Mouse (Mus musculus) neural tube, embryonic 14.5 days (tissue): ENCODE results near the gene M6pr. TPM values are rescaled to one million over a fixed set of nuclear protein-coding genes. Genes with fewer than 3 reads are reported as not detected.

Experiments
- ATAC-seq: fragments of 200-750 bp; cut with Nextera tagmentation; 2 replicates; pipeline ENCODE4 v1.8.0; 2017; ENCODE audit warnings: low read depth, mild to moderate bottlenecking, moderate TSS enrichment, moderate library complexity
- H3K27ac ChIP-seq: fragments of 300-500 bp; sonication (generic); 2 replicates; pipeline ENCODE4 v1.5.1; 2014; ENCODE audit warnings: low read depth, mild to moderate bottlenecking, control low read depth, low read length, moderate library complexity, mixed read lengths
- H3K27me3 ChIP-seq: fragments of 300-500 bp; sonication (generic); 2 replicates; pipeline ENCODE4 v1.6.1; 2014; ENCODE audit warnings: low read length; ENCODE audit not compliant: control insufficient read depth, insufficient read depth
- H3K36me3 ChIP-seq: fragments of 300-500 bp; sonication (generic); 2 replicates; pipeline ENCODE4 v1.6.1; 2014; ENCODE audit warnings: low read length, mixed read lengths; ENCODE audit not compliant: control insufficient read depth, insufficient read depth
- H3K4me1 ChIP-seq: fragments of 300-500 bp; sonication (generic); 2 replicates; pipeline ENCODE4 v1.6.1; 2014; ENCODE audit warnings: low read length; ENCODE audit not compliant: control insufficient read depth, insufficient read depth
- H3K4me2 ChIP-seq: fragments of 300-500 bp; sonication (generic); 2 replicates; pipeline ENCODE4 v1.6.1; 2014; ENCODE audit warnings: mild to moderate bottlenecking, low read depth, low read length, control low read depth
- H3K4me3 ChIP-seq: fragments of 300-500 bp; sonication (generic); 2 replicates; pipeline ENCODE4 v1.5.1; 2014; ENCODE audit warnings: low read depth, low read length, control low read depth, mixed read lengths
- H3K9ac ChIP-seq: fragments of 300-500 bp; sonication (generic); replicated peaks from 2 replicates; pipeline ENCODE4 v1.6.1; 2014; ENCODE audit warnings: low read depth, mild to moderate bottlenecking, control low read depth, low read length, mixed read lengths
- H3K9me3 ChIP-seq: fragments of 300-500 bp; sonication (generic); 2 replicates; pipeline ENCODE4 v1.6.1; 2016; ENCODE audit warnings: low read length; ENCODE audit not compliant: control insufficient read depth
- WGBS: fragments of 180-500 bp; shearing (Covaris S2); extraction: QIAGEN DNeasy Blood & Tissue Kit; methylation state at CpG from one replicate; pipeline ENCODE4 v1.1.7; 2014; 5-methylcytosine and 5-hydroxymethylcytosine counted together
- polyA plus RNA-seq: library from polyadenylated mRNA; unstranded; fragments of >200 nt; fragmentation: Nextera tagmentation; extraction: Ambion mirVana; gene quantifications from 2 replicates; pipeline ENCODE4 v1.2.1, GENCODE M21; 2014

Gene M6pr
- polyA plus RNA-seq, 1 experiment from 2014 or later = 46.1 TPM

- H3K9ac ChIP-seq = no peak overlapping the region
- H3K4me3 ChIP-seq = no peak overlapping the region
- H3K4me1 ChIP-seq = peaks cover 8% of the 10 kb centered on the region
- H3K4me2 ChIP-seq = no peak overlapping the region
- no peaks in the 10 kb centered on the region for H3K9me3 ChIP-seq
- 90% methylated on average over 13 of the region's 13 CpGs for whole genome bisulfite sequencing
- no peaks in the 10 kb centered on the region for H3K27me3 ChIP-seq
- no peak overlapping the region for H3K27ac ChIP-seq
- peaks cover 55% of the 10 kb centered on the region for H3K36me3 ChIP-seq
- ATAC-seq = no peak
Observed at GRCm38 (mm10) chr6:122333081-122333612, 24.6 kb downstream of the M6pr start.

- no peak overlapping the region for H3K4me2 ChIP-seq
- H3K27me3 ChIP-seq = no peaks in the 10 kb centered on the region
- H3K4me3 ChIP-seq = no peak overlapping the region
- no peak for ATAC-seq
- peaks cover 17% of the 10 kb centered on the region for H3K4me1 ChIP-seq
- peaks cover 41% of the 10 kb centered on the region for H3K36me3 ChIP-seq
- no peaks in the 10 kb centered on the region for H3K9me3 ChIP-seq
- no peak overlapping the region for H3K27ac ChIP-seq
- no peak overlapping the region for H3K9ac ChIP-seq
- 85% methylated on average over 7 of the region's 7 CpGs for WGBS
Observed at GRCm38 (mm10) chr6:122334786-122335340, 26.3 kb downstream of the M6pr start.

GRCm38 (mm10) chr6:122337546-122337945 is 29.0 kb downstream of the M6pr start:
- no peak overlapping the region for H3K9ac ChIP-seq
- no peaks in the 10 kb centered on the region for H3K27me3 ChIP-seq
- H3K36me3 ChIP-seq = peaks cover 28% of the 10 kb centered on the region
- H3K4me1 ChIP-seq = peaks cover 17% of the 10 kb centered on the region
- no peak overlapping the region for H3K27ac ChIP-seq
- ATAC-seq = no peak
- no peak overlapping the region for H3K4me3 ChIP-seq
- no peak overlapping the region for H3K4me2 ChIP-seq
- WGBS = 59% methylated on average over 6 of the region's 6 CpGs
- H3K9me3 ChIP-seq = no peaks in the 10 kb centered on the region

- peaks cover 12% of the 10 kb centered on the region for H3K36me3 ChIP-seq
- H3K9me3 ChIP-seq = no peaks in the 10 kb centered on the region
- H3K4me3 ChIP-seq = peak overlapping the region; percentile 61
- peak overlapping the region; percentile 98 for H3K27ac ChIP-seq
- peak overlapping the region; percentile 64 for H3K4me2 ChIP-seq
- H3K9ac ChIP-seq = peak overlapping the region; percentile 80
- H3K27me3 ChIP-seq = no peaks in the 10 kb centered on the region
- peaks cover 17% of the 10 kb centered on the region for H3K4me1 ChIP-seq
- peak; percentile 83 for ATAC-seq
- WGBS = under 1% methylated on average over 32 of the region's 51 CpGs
Observed at GRCm38 (mm10) chr6:122339047-122339647, 30.6 kb downstream of the M6pr start.

GRCm38 (mm10) chr6:122339648-122340341 is 31.3 kb downstream of the M6pr start:
- under 1% methylated on average over 29 of the region's 71 CpGs for WGBS

GRCm38 (mm10) chr6:122340349-122341000 is 32.0 kb downstream of the M6pr start, which contains the start of gene Phc1:
Gene Phc1 (minus strand): TSS chr6:122340561.
- Histone ChIP-seq H3K4me1 (peaks cover 17% of the 10 kb centered on the region), H3K4me2 (peak within 1 kb of the TSS; percentile 84), H3K36me3 (0 out of 2 replicates have a peak, but pooled peaks cover 3% of the 10 kb centered on the region), H3K9me3 (no peaks in the 10 kb centered on the region), H3K27me3 (no peaks in the 10 kb centered on the region), H3K27ac (peak within 1 kb of the TSS; percentile 98), H3K9ac (peak within 1 kb of the TSS; percentile 80), H3K4me3 (peak within 1 kb of the TSS; percentile 61)
- under 1% methylated on average over 17 of the region's 17 CpGs for WGBS
- ATAC-seq = peak; percentile 63

More at GRCm38 (mm10) chr6:122339648-122340341, 31.3 kb downstream of the M6pr start:
- Histone ChIP-seq H3K9ac (peak overlapping the region; percentile 80), H3K36me3 (peaks cover 6% of the 10 kb centered on the region), H3K9me3 (no peaks in the 10 kb centered on the region), H3K4me2 (peak overlapping the region; percentile 84), H3K4me1 (peaks cover 17% of the 10 kb centered on the region), H3K4me3 (peak overlapping the region; percentile 61), H3K27me3 (no peaks in the 10 kb centered on the region), H3K27ac (peak overlapping the region; percentile 98)
- ATAC-seq = peak; percentile 90

GRCm38 (mm10) chr6:122341038-122341810 is 32.7 kb downstream of the M6pr start:
- H3K9me3 ChIP-seq = no peaks in the 10 kb centered on the region
- peaks cover 17% of the 10 kb centered on the region for H3K4me1 ChIP-seq
- H3K27me3 ChIP-seq = no peaks in the 10 kb centered on the region
- WGBS = 36% methylated on average over 7 of the region's 7 CpGs
- peak overlapping the region; percentile 84 for H3K4me2 ChIP-seq
- peak overlapping the region; percentile 98 for H3K27ac ChIP-seq
- no peak for ATAC-seq
- H3K4me3 ChIP-seq = peak overlapping the region; percentile 61; the same call in 1 of the 2 replicates
- H3K36me3 ChIP-seq = 0 out of 2 replicates have a peak, but pooled peaks cover under 1% of the 10 kb centered on the region
- peak overlapping the region; percentile 80 for H3K9ac ChIP-seq

GRCm38 (mm10) chr6:122342125-122342524 is 33.6 kb downstream of the M6pr start:
- Histone ChIP-seq H3K4me3 (no peak overlapping the region), H3K27me3 (no peaks in the 10 kb centered on the region), H3K27ac (no peak overlapping the region), H3K36me3 (no peaks in the 10 kb centered on the region), H3K4me2 (no peak overlapping the region), H3K9me3 (no peaks in the 10 kb centered on the region), H3K9ac (no peak overlapping the region), H3K4me1 (peaks cover 16% of the 10 kb centered on the region)
- no peak for ATAC-seq
- WGBS = 23% methylated on average over 5 of the region's 5 CpGs
